Mouse (Mus musculus) lung, postnatal 25 days (tissue): Measurements from ENCODE around the gene Eef1akmt3.
A peak's percentile ranks its signal among the peaks of the same experiment; 100 is the strongest.

Source experiments
- DNase-seq: peaks from one replicate; pipeline ENCODE4 v3.0.0; 2022; ENCODE audit warnings: low spot score

Eef1akmt3 gene

DNA sequence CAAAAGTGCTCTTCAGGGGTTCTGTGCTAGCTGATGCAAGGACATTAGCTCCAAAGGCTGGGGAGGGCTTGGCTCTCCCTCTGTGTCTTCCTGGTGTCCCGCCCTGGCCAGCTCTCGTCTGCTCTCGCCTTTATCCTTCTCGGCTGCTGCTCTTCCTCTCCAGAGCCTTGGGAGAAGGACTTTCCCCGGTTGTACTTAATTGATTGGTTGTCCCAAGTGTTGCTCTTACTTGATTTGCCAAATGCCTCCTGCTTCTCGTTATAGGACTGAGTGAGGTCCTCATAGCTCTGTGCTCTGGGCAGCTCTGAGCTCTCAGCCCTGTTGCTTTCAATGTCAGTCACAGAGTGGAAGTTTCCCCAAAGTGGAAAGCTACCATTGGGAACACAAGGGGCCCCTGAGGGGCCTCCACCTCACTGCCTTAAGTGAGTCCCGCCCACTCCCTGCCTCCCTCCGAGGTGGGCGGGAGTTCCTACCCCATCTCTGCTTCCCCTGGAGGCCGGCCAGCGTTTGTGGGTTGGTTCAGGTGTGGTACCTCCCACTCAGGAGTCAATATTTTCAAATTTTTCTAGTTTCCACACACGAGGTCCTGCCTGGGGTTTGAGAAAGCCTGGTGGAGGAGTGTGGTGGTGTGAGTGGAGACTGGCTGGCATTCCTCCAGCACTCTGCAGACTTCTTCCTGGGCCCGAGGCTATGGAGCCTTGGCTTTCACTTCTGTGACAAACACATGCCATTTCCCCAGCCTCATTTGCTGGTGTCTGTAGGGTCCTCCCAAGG is 43.8 kb downstream of the Eef1akmt3 start:
- no peak for DNase-seq

DNA sequence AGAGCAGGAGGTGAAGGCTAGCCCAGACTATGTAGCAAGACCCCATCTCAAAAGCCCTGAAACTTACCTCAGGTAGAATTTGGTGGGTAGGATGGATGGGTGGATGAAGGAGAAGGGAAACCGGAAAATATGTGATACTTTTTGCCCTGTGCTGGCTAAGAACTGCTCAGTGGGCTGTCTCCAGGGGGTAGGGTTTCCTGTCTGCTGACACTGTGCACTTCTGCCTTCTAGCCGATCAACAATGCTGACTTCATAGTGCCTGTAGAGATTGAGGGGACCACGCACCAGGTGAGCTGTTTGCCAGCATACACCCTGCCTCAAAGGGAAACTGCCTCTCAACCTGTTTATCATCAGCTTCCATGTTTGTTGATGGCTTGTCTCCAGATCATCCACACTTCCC is 47.7 kb downstream of the Eef1akmt3 start:
- DNase-seq, result no peak

DNA sequence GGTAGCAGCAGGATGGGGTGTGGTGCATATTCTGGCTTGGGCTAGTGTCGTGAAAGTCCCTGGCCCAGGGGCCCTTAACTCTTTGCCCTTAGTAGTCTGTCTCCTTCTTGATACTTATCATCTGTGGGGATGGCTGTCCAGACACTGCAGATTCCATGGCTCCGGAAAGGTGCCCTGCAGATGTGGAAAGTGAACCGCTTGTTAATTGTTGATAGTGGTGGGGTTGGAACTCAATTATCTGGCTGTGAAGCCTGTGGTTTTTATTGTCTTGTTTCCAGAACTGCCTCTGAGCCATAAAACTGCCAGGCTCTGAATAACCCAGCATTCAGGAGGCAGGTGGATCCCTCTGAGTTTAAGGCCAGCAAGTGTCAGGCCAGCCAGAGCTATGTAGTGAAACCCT is 49.6 kb downstream of the Eef1akmt3 start:
- DNase-seq, result no peak

DNA sequence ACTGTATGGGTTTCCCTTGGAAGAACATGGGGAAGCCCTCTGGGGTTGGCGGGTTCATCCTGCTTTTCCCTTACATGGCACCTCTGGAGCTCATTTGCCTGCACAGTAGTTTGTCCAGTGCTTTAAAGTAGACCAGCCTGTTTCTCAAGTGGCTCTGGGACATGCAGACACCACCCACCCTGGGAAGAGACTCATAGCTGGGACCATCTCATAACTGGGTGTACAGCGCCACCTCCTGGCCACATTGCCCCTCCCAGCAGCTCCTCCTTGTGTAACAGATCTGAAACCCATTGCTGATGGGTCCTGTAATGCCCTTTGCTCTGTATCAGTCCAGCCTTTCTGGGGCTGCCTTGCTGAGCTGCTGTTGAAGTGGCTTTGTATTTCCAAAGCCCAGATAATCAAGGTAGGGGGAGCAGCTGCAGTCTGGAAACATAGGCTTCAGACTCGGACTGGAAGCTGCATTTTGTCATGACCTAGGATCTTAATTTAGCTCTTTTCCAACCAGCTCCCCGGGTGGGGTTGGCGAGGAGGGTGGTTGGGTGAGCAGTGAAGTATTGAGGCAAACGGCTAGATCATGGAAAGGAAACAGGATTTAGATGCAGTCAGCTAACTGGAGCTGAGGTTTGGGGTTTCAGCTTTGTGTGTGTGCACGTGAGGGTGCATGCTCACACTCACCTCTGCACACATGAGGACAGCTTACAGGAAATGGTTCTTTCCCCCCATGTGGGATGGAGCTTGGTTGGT is 50.8 kb downstream of the Eef1akmt3 start:
- peak; percentile 91 for DNase-seq

DNA sequence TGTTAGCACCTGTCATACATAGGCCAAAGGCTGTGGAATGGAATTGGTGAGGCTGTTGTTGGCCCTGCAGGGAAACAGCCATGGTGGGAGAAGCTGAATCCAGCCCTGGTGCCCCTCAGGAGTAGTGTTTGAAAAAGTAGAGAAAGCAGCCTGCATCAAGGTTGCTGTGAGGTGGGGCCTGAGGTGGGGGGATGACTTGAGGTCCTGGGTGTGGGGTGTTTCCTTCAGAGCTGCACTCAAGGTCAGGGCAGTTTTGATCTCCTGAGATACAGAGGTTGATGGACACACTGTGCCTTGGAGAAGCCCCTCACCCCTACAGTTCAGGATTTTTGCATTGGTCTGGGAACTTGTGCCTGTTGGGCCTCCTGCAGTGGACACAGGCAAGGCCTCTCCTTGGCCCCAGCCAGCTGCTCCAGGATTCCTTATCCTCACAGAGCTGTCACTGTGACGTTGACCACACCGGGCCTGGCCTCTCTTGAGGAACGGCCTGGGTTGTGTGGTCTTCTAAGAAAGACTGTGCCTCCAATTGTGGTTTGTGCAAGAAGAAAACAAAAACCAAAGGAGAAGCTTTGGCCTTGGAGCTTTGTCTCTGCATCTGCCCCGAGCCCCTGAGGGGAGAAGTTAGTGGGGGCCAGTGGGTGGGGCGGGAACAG is 52.7 kb downstream of the Eef1akmt3 start:
- DNase-seq, result no peak

DNA sequence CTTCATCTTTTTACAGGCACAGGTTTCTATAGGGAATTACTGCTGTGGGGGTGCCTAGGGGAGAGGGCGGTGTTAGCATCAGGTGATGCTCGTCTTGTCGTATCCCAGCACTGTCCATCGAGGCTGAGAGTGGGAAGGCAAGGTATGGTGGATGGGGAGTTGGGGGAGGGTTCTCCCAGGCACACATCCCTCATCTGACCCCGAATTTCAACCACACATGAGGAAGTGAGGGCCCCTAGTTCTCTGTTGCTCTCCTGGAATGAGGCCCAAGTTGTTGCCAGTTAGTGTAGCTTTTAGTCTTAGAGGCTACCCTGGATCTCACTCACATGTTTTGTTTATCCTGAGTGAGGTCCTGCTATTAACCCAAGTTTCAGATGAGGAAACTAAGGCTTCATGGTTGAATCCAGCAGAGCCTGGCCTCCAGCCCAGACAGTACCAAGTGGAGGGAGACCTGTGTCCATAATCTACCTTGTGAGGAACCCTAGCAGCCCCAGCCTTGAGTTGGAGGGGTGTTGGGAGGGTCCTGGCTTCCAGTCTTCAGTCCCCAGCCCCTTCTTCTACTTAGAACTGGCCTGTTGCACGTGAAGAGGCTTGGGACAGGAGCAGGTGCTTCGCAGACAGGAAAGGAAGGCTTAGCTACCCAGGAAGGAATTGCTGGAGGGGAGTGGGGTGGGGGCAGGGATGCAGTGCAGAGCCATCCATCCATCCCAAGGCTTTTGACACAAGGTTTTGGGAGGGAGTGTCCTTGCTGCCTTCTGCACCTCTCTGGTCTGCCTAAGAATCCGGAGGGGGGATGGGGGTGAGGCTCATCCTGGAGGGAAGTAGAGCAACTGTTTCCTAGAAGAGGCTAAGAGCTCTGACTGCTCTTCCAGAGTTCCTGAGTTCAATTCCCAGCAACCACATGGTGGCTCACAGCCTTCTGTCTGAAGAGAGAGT is 53.9 kb downstream of the Eef1akmt3 start:
- DNase-seq, result no peak

DNA sequence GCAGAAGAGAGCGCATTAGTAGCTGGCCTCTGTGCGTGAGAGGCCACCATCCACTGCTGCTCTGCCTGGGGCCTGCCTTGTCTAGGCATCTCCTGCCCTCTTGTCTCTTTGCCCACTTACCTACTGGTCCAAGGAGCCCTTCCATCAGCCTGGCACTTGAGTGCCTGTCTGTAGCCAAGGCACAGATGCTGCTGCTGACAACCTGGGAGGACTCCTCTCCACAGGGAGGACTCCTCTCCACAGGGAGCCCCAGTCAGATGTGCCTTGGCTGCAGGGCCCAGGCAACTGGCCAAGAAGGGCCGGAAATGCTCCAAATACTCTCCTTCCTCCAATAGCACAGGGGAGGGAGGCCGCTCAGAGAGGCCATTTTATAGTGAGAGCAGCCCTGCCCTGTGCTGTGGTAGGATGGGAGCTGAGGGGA is 54.8 kb downstream of the Eef1akmt3 start:
- DNase-seq, result peak; percentile 90

DNA sequence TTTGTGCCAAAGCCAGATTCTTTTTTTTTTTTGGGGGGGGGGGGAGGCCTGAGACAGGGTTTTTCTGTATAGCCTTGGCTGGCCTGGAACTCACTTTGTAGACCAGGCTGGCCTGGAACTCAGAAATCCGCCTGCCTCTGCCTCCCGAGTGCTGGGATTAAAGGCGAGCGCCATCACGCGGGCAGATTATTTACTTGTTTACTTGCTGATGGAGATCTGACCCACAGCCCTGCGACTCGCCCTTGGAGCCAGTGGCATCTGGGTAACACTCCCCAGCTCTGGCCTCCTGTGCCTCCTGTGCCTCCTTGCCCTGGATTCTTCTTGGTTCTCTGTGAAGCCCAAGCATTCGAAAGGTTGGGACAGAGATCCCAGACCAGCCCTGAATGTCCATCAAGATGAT is 55.7 kb downstream of the Eef1akmt3 start:
- no peak for DNase-seq

DNA sequence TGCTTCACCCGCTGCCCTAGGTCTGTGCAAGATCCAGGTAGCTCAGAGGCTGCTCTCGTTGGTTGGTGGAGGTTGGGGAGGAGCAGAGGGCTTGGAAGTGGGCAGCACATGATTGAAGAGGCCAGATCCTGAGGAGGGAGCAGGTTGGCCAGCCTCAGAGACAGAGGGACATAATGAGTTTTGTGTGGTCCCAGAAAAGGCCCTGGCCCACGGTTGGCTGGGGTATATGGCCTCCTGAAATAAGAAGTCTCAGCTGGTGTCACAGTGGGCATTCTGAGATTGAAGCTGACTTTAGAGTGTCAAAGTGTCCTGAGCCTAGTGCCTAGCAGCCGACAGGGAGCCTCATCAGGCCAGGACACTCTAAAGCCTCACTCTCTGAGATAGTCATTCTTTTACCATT is 56.2 kb downstream of the Eef1akmt3 start:
- no peak for DNase-seq

DNA sequence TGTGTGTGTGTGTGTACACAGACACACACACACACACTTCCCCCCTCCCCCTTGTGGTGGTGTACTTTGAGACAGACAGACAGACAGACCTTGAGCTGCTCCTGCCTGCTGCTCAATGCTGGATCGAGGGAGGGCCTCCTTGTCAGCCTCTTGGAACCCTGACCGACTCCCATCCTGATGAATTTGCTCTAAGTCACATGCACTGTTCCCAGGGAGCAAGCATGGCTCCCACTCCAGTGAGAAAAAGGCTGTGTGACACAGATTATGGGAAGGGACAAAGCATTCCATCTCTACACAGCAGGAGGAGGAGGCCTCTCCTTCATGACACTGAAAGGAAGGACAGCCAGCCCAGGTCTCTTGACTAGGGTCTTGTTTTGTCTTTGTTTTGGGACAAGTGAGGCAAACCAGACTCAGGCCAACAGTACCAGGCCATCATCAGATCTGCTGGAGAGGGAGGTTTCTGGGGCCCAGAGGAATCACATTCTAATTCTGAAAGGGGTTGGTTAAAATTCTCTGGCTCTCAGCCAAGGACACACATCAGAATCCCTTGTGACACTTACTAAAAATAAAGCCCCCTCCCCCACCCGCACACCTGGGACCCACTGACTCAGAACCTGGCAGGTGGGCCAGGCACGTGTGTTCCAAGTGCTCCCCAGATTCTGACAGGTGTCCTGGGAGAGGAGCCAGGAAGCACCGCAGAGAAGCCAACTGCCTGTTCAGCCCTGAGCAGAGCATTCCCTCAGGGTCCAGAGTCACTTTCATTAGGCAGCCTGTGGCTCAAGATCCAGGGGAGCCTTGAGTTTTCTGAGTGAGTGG is 56.9 kb downstream of the Eef1akmt3 start:
- DNase-seq, result no peak

DNA sequence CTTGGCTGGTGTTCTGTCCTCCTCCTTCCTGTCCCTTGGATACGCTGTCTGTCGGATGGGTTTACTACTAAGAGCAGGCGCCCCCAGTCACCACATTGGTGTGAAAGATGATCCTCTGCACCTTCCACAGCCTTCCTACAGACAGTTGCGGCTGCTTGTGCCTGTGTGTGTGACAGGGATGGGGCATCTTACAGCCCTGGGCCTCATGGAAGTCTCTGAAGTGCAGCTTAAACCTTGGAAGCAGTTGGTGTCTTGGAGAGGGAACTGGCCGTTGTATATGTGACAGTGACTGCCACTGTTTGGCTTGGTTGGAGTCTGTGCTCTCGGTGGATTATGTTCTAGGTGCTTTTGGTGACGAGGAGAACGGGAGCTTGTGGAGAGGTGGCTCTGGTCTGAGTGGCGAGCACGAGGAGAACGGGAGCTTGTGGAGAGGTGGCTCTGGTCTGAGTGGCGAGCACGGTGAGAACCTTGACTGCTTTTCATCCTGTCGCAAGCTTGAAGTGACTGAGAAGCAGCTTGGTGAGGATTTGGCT is 58.1 kb downstream of the Eef1akmt3 start:
- DNase-seq, result no peak

DNA sequence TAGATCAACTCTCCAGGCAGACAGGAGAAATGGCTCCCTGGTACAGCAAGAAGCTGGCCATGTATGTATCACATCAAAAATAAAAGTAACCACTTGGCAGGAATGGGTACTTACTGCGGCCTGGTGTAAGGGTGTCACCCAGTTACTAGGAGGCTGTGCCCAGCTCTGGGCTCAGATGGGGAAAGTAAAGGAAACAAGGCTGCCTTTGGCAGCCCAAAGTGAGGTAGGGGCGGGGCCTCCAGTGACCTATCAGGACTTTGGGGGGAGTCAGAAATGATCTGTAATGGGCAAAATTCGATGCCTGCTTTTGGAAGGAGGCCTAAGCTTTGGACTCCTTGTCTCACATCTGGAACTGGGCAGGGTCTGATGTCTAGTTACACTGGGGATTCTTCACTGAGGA is 59.6 kb downstream of the Eef1akmt3 start:
- no peak for DNase-seq
